Mouse (Mus musculus): ENCODE measurements around the gene Bik. TPM values are rescaled to one million over a fixed set of nuclear protein-coding genes. Genes with fewer than 3 reads are reported as not detected.

The Bik gene
- total and polyA plus RNA-seq, 3 experiments = 7.6 to 10.2 TPM; not detected in 1

- no peaks in the 10 kb centered on the region for H3K9me3 ChIP-seq (replicated peaks; ENCODE audit: insufficient read depth, low read length)
- peaks cover 9 to 31% of the 10 kb centered on the region in 2 experiments for H3K4me1 ChIP-seq (ENCODE audit: control insufficient read depth in 1 of 2, insufficient read depth in 2 of 2, low read length in 2 of 2)
- no peaks in the 10 kb centered on the region for H3K27me3 ChIP-seq (ENCODE audit: control insufficient read depth in 1 of 2, insufficient read depth in 2 of 2, low read length in 2 of 2)
- DNase-seq (ENCODE audit: low read depth, low spot score) = peak; percentile 95
- H3K79me2 ChIP-seq (ENCODE audit: control insufficient read depth, insufficient read depth, low read length, poor library complexity) = peaks cover 2% of the 10 kb centered on the region; the same call in 1 of the 2 replicates
- peak overlapping the region; percentile 74 for H3K27ac ChIP-seq (ENCODE audit: control insufficient read depth, low read depth, low read length)
- peaks cover 0 to 13% of the 10 kb centered on the region in 2 experiments; a peak in 2 of 4 replicates for H3K36me3 ChIP-seq (ENCODE audit: control insufficient read depth in 1 of 2, insufficient read depth in 2 of 2, low read length in 2 of 2)
- H3K9ac ChIP-seq (ENCODE audit: control insufficient read depth, low read depth, low read length, poor library complexity, severe bottlenecking) = peak overlapping the region; percentile 74
- peak overlapping the region; percentile 72 to 95 for H3K4me3 ChIP-seq (ENCODE audit: control insufficient read depth in 1 of 2, insufficient read depth in 1 of 2, low read depth in 2 of 2, low read length in 2 of 2)
- TF ChIP-seq JUND (IDR thresholded peaks at IDR 0.05; ENCODE audit: low read depth, low read length) = no peak
- TF ChIP-seq TCF12 (IDR thresholded peaks at IDR 0.05; ENCODE audit: low read depth, low read length) = peak; percentile 42
- no peak for TF ChIP-seq TAL1 (IDR thresholded peaks at IDR 0.05; ENCODE audit: low read length)
- TF ChIP-seq MXI1 (IDR thresholded peaks at IDR 0.05; ENCODE audit: low read depth, low read length) = no peak; the same call in 1 of the 2 replicates
- TF ChIP-seq ZMIZ1 (IDR thresholded peaks at IDR 0.05; ENCODE audit: low read depth, low read length) = peak; percentile 61; the same call in 1 of the 2 replicates
- TF ChIP-seq MAFK (IDR thresholded peaks at IDR 0.05; ENCODE audit: borderline replicate concordance, low read depth, low read length) = no peak
- TF ChIP-seq USF1 (IDR thresholded peaks at IDR 0.05; ENCODE audit: low read depth, low read length) = 0 out of 2 replicates have a peak, but pooled peaks have one; percentile 9
- no peak for TF ChIP-seq UBTF (IDR thresholded peaks at IDR 0.05; ENCODE audit: borderline replicate concordance, insufficient read depth, low read depth, low read length)
- no peak for TF ChIP-seq GATA1 (IDR thresholded peaks at IDR 0.05; ENCODE audit: low read depth, low read length)
- no peak for TF ChIP-seq ZC3H11A (IDR thresholded peaks at IDR 0.05; ENCODE audit: low read depth, low read length)
- TF ChIP-seq TBP (IDR thresholded peaks at IDR 0.05; ENCODE audit: low read depth, low read length) = peak; percentile 56; the same call in 1 of the 2 replicates
- peak; percentile 13; the same call in 1 of the 2 replicates for TF ChIP-seq MYC (IDR thresholded peaks at IDR 0.05; ENCODE audit: low read depth, low read length)
- peak; percentile 84; the same call in 1 of the 2 replicates for TF ChIP-seq SIN3A (IDR thresholded peaks at IDR 0.05; ENCODE audit: low read length)
- TF ChIP-seq HCFC1 (IDR thresholded peaks at IDR 0.05; ENCODE audit: low read depth, low read length) = peak; percentile 69
- TF ChIP-seq MAX (IDR thresholded peaks at IDR 0.05; ENCODE audit: low read length) = 0 out of 2 replicates have a peak, but pooled peaks have one; percentile 15
- TF ChIP-seq SMC3 (IDR thresholded peaks at IDR 0.05; ENCODE audit: low read depth, low read length) = no peak
- TF ChIP-seq NELFE (IDR thresholded peaks at IDR 0.05; ENCODE audit: low read depth, low read length) = peak; percentile 57
- TF ChIP-seq CTCF (IDR thresholded peaks at IDR 0.05 in 2 of 3, conservative IDR thresholded peaks at IDR 0.05 in 1 of 3; ENCODE audit: control insufficient read depth in 1 of 3, insufficient read depth in 1 of 3, low read depth in 2 of 3, low read length in 3 of 3, poor library complexity in 1 of 3, severe bottlenecking in 1 of 3) = no peak
- peak; percentile 61; the same call in 1 of the 2 replicates for TF ChIP-seq ELF1 (IDR thresholded peaks at IDR 0.05; ENCODE audit: low read depth, low read length)
- TF ChIP-seq EP300 (IDR thresholded peaks at IDR 0.05; ENCODE audit: low read depth in 1 of 2, low read length in 2 of 2) = no peak
- TF ChIP-seq CHD2 (IDR thresholded peaks at IDR 0.05; ENCODE audit: low read length) = no peak
- no peak for TF ChIP-seq GABPA (IDR thresholded peaks at IDR 0.05; ENCODE audit: low read depth, low read length)
These were observed 36.1 kb downstream of the Bik start for GRCm38 (mm10) chr15:83562626-83563270.
